Mouse (Mus musculus): ENCODE results near the gene Gpr68.

- TF ChIP-seq CTCF (IDR thresholded peaks at IDR 0.05; ENCODE audit: extremely low read depth, insufficient read length, insufficient replicate concordance, low read depth, low read length) = 0 out of 2 replicates have a peak, but pooled peaks have one; percentile 2
- no peak for TF ChIP-seq POLR2A (IDR thresholded peaks at IDR 0.05; ENCODE audit: low read depth, low read length)
These were observed 20.3 kb upstream of the Gpr68 start for GRCm38 (mm10) chr12:100928286-100928685.
